Mouse (Mus musculus) midbrain, postnatal 0 days (tissue): Measurements from ENCODE around the gene Intu. TPM values are rescaled to one million over a fixed set of nuclear protein-coding genes. Genes with fewer than 3 reads are reported as not detected.
A peak's percentile ranks its signal among the peaks of the same experiment; 100 is the strongest.

Source experiments
- ATAC-seq: fragments of 200-750 bp; cut with Nextera tagmentation; 2 replicates; pipeline ENCODE4 v1.8.0; 2017; ENCODE audit warnings: moderate number of reproducible peaks, mild to moderate bottlenecking, moderate TSS enrichment, moderate library complexity; ENCODE audit not compliant: low FRiP score
- DNase-seq: peaks from one replicate; pipeline ENCODE4 v3.0.0-alpha.2; 2015; ENCODE audit warnings: low spot score
- H3K27ac ChIP-seq: fragments of 300-500 bp; sonication (generic); 2 replicates; pipeline ENCODE4 v1.5.1; 2014; ENCODE audit warnings: low read depth, mild to moderate bottlenecking, low read length, mixed read lengths
- H3K27me3 ChIP-seq: fragments of 300-500 bp; sonication (generic); 2 replicates; pipeline ENCODE4 v1.6.1; 2014; ENCODE audit warnings: low read length, control low read depth, mixed read lengths; ENCODE audit not compliant: insufficient read depth
- H3K36me3 ChIP-seq: fragments of 300-500 bp; sonication (generic); 2 replicates; pipeline ENCODE4 v1.6.1; 2014; ENCODE audit warnings: low read length, control low read depth, mixed read lengths; ENCODE audit not compliant: insufficient read depth
- H3K4me1 ChIP-seq: fragments of 300-500 bp; sonication (generic); 2 replicates; pipeline ENCODE4 v1.6.1; 2014; ENCODE audit warnings: mild to moderate bottlenecking, control low read depth, antibody characterized with exemption, low read length, mixed read lengths; ENCODE audit not compliant: insufficient read depth
- H3K4me2 ChIP-seq: fragments of 300-500 bp; sonication (generic); 2 replicates; pipeline ENCODE4 v1.6.1; 2014; ENCODE audit warnings: low read depth, mild to moderate bottlenecking, low read length, mixed read lengths; ENCODE audit not compliant: poor library complexity, severe bottlenecking
- H3K4me3 ChIP-seq: fragments of 300-500 bp; sonication (generic); 2 replicates; pipeline ENCODE4 v1.5.1; 2014; ENCODE audit warnings: low read depth, mild to moderate bottlenecking, low read length, moderate library complexity
- H3K9ac ChIP-seq: fragments of 300-500 bp; sonication (generic); replicated peaks from 2 replicates; pipeline ENCODE4 v1.6.1; 2014; ENCODE audit warnings: mild to moderate bottlenecking, low read length, moderate library complexity, mixed read lengths; ENCODE audit not compliant: poor library complexity, severe bottlenecking
- H3K9me3 ChIP-seq: fragments of 300-500 bp; sonication (generic); 2 replicates; pipeline ENCODE4 v1.6.1; 2016; ENCODE audit warnings: low read length, control low read depth
- CTCF ChIP-seq: IDR thresholded peaks from 2 replicates; pipeline ENCODE4 v1.5.1; 2016; ENCODE audit warnings: antibody characterized with exemption, mild to moderate bottlenecking
- WGBS: fragments of 180-500 bp; shearing (Covaris S2); extraction: QIAGEN DNeasy Blood & Tissue Kit; methylation state at CpG from one replicate; pipeline ENCODE4 v1.1.7; 2014; 5-methylcytosine and 5-hydroxymethylcytosine counted together
- polyA plus RNA-seq: library from polyadenylated mRNA; unstranded; fragments of >200 nt; fragmentation: Nextera tagmentation; extraction: Ambion mirVana; gene quantifications from 2 replicates; pipeline ENCODE4 v1.2.1, GENCODE M21; 2015
- total RNA-seq: library from RNA; depleted of rRNA; stranded (reverse); fragments of >200 nt; gene quantifications from 2 replicates; pipeline ENCODE4 v1.2.3, GENCODE M21; 2014

The Intu gene
- total and polyA plus RNA-seq, 2 experiments from 2014 or later: 2.5 to 7.6 TPM

GRCm38 (mm10) chr3:40716056-40716455, 185.0 kb downstream of the Intu start:
- no peaks in the 10 kb centered on the region for H3K9me3 ChIP-seq
- no peak overlapping the region for H3K4me3 ChIP-seq
- DNase-seq (no peak), ATAC-seq (no peak)
- TF ChIP-seq CTCF: no peak
- 55% methylated on average over 1 of the region's 1 CpGs for WGBS
- H3K27ac ChIP-seq: no peak overlapping the region
- H3K4me2 ChIP-seq: no peak overlapping the region
- no peaks in the 10 kb centered on the region for H3K4me1 ChIP-seq
- no peaks in the 10 kb centered on the region for H3K27me3 ChIP-seq
- no peak overlapping the region for H3K9ac ChIP-seq
- H3K36me3 ChIP-seq: no peaks in the 10 kb centered on the region

- ATAC-seq (no peak), DNase-seq (no peak)
- H3K27ac ChIP-seq: no peak overlapping the region
- no peak for TF ChIP-seq CTCF
- H3K9ac ChIP-seq: no peak overlapping the region
- H3K4me1 ChIP-seq: no peaks in the 10 kb centered on the region
- 91% methylated on average over 3 of the region's 3 CpGs for WGBS
- no peaks in the 10 kb centered on the region for H3K27me3 ChIP-seq
- H3K9me3 ChIP-seq: no peaks in the 10 kb centered on the region
- H3K4me3 ChIP-seq: no peak overlapping the region
- no peak overlapping the region for H3K4me2 ChIP-seq
- H3K36me3 ChIP-seq: no peaks in the 10 kb centered on the region
These were observed 187.9 kb downstream of the Intu start for GRCm38 (mm10) chr3:40719022-40719421.

GRCm38 (mm10) chr3:40738381-40738912, 207.4 kb downstream of the Intu start:
- ATAC-seq (no peak), DNase-seq (no peak)
- Histone ChIP-seq H3K27ac (no peak overlapping the region), H3K4me2 (no peak overlapping the region), H3K4me1 (no peaks in the 10 kb centered on the region), H3K27me3 (no peaks in the 10 kb centered on the region), H3K9ac (no peak overlapping the region), H3K36me3 (no peaks in the 10 kb centered on the region), H3K9me3 (no peaks in the 10 kb centered on the region), H3K4me3 (no peak overlapping the region)
- no peak for TF ChIP-seq CTCF
- 90% methylated on average over 6 of the region's 6 CpGs for WGBS

GRCm38 (mm10) chr3:40744024-40744835, 213.1 kb downstream of the Intu start, which contains the start of gene Hspa4l:
Hspa4l (plus strand) TSS chr3:40744495.
- WGBS: 12% methylated on average over 16 of the region's 16 CpGs
- H3K9me3 ChIP-seq: no peaks in the 10 kb centered on the region
- H3K4me3 ChIP-seq: peak within 1 kb of the TSS; percentile 94
- H3K4me1 ChIP-seq: no peaks in the 10 kb centered on the region
- H3K27ac ChIP-seq: peak within 1 kb of the TSS; percentile 85
- H3K36me3 ChIP-seq: no peaks in the 10 kb centered on the region
- ATAC-seq (no peak), DNase-seq (peak; percentile 9)
- TF ChIP-seq CTCF: no peak
- peak within 1 kb of the TSS; percentile 80 for H3K9ac ChIP-seq
- H3K27me3 ChIP-seq: no peaks in the 10 kb centered on the region
- H3K4me2 ChIP-seq: peak within 1 kb of the TSS; percentile 92

- H3K4me1 ChIP-seq: no peaks in the 10 kb centered on the region
- peak overlapping the region; percentile 85 for H3K27ac ChIP-seq
- H3K4me3 ChIP-seq: peak overlapping the region; percentile 94
- no peaks in the 10 kb centered on the region for H3K27me3 ChIP-seq
- no peaks in the 10 kb centered on the region for H3K36me3 ChIP-seq
- no peaks in the 10 kb centered on the region for H3K9me3 ChIP-seq
- peak; percentile 93 for DNase-seq
- no peak for TF ChIP-seq CTCF
- ATAC-seq: peak; percentile 96
- under 1% methylated on average over 57 of the region's 93 CpGs for WGBS
- H3K4me2 ChIP-seq: peak overlapping the region; percentile 92
- peak overlapping the region; percentile 80 for H3K9ac ChIP-seq
These were observed 214.0 kb downstream of the Intu start for GRCm38 (mm10) chr3:40744836-40745660.
